Mouse (Mus musculus) ES-Bruce4 (cell line): ENCODE measurements at regions not wholly inside any gene's neighbourhood (a gene's known extent, or its start where the extent isn't known, plus 50 kb on each side); places are given as distances from the start of the nearest gene placed in this dataset.

Experiments
- H3K27ac ChIP-seq: 2 replicates; pipeline ENCODE4 v1.5.1; 2012; ENCODE audit warnings: low read length, inconsistent platforms; ENCODE audit not compliant: insufficient read depth
- H3K27me3 ChIP-seq: 2 replicates; pipeline ENCODE4 v1.6.1; 2012; ENCODE audit warnings: mild to moderate bottlenecking, low read length, inconsistent platforms; ENCODE audit not compliant: control insufficient read depth, poor library complexity, insufficient read depth, severe bottlenecking
- H3K36me3 ChIP-seq: 2 replicates; pipeline ENCODE4 v1.6.1; 2012; ENCODE audit warnings: inconsistent platforms, mild to moderate bottlenecking, low read length, moderate library complexity; ENCODE audit not compliant: control insufficient read depth, poor library complexity, insufficient read depth, severe bottlenecking
- H3K4me1 ChIP-seq: one replicate; pipeline ENCODE4 v1.8.1; 2011; ENCODE audit warnings: low read length; ENCODE audit not compliant: control insufficient read depth, insufficient read depth
- H3K4me3 ChIP-seq: 2 replicates; pipeline ENCODE4 v1.5.1; 2011; ENCODE audit warnings: low read depth, mild to moderate bottlenecking, low read length
- H3K9ac ChIP-seq: 2 replicates; pipeline ENCODE4 v1.6.1; 2012; ENCODE audit warnings: low read depth, mild to moderate bottlenecking, inconsistent platforms; ENCODE audit not compliant: poor library complexity, severe bottlenecking
- H3K9me3 ChIP-seq: replicated peaks from 2 replicates; pipeline ENCODE4 v1.6.1; 2012; ENCODE audit warnings: mild to moderate bottlenecking, low read length, inconsistent platforms; ENCODE audit not compliant: control insufficient read depth, poor library complexity, insufficient read depth, severe bottlenecking
- CTCF ChIP-seq: IDR thresholded peaks from one replicate; pipeline ENCODE4 v1.8.1; 2011; ENCODE audit warnings: low read depth, low read length
- EP300 ChIP-seq: IDR thresholded peaks from 2 replicates; pipeline ENCODE4 v1.6.1; 2011; ENCODE audit warnings: low read depth, low read length; ENCODE audit not compliant: insufficient read depth
- POLR2A ChIP-seq: IDR thresholded peaks from one replicate; pipeline ENCODE4 v1.8.1; 2011; ENCODE audit warnings: low read length; ENCODE audit not compliant: insufficient read depth

- no peaks in the 10 kb centered on the region; the same call in 1 of the 2 replicates for H3K9me3 ChIP-seq
- H3K36me3 ChIP-seq, result no peaks in the 10 kb centered on the region
- no peaks in the 10 kb centered on the region for H3K4me1 ChIP-seq
- no peak overlapping the region for H3K4me3 ChIP-seq
- no peaks in the 10 kb centered on the region for H3K27me3 ChIP-seq
- no peak overlapping the region for H3K9ac ChIP-seq
- TF ChIP-seq EP300 (no peak), CTCF (no peak)
- no peak overlapping the region for H3K27ac ChIP-seq
These were observed 393.7 kb upstream of the Adamts16 start for GRCm38 (mm10) chr13:71235338-71235737.

- no peak overlapping the region for H3K27ac ChIP-seq
- no peak overlapping the region for H3K9ac ChIP-seq
- no peaks in the 10 kb centered on the region for H3K27me3 ChIP-seq
- H3K9me3 ChIP-seq, result no peaks in the 10 kb centered on the region
- no peak for TF ChIP-seq EP300
- no peak for TF ChIP-seq CTCF
- no peak for TF ChIP-seq POLR2A
- H3K36me3 ChIP-seq, result no peaks in the 10 kb centered on the region
- no peak overlapping the region for H3K4me3 ChIP-seq
- H3K4me1 ChIP-seq, result no peaks in the 10 kb centered on the region
These were observed 389.6 kb upstream of the Adamts16 start for GRCm38 (mm10) chr13:71231182-71231581.

- H3K9ac ChIP-seq, result no peak overlapping the region
- no peaks in the 10 kb centered on the region for H3K36me3 ChIP-seq
- no peaks in the 10 kb centered on the region; the same call in 1 of the 2 replicates for H3K27me3 ChIP-seq
- no peaks in the 10 kb centered on the region for H3K9me3 ChIP-seq
- H3K4me3 ChIP-seq, result no peak overlapping the region
- H3K4me1 ChIP-seq, result no peaks in the 10 kb centered on the region
- no peak for TF ChIP-seq CTCF
- TF ChIP-seq POLR2A, result no peak
- TF ChIP-seq EP300, result no peak
- no peak overlapping the region for H3K27ac ChIP-seq
These were observed 373.2 kb upstream of the Adamts16 start for GRCm38 (mm10) chr13:71214776-71215175.

GRCm38 (mm10) chr13:71211363-71211762, 369.8 kb upstream of the Adamts16 start:
- Histone ChIP-seq H3K4me3 (no peak overlapping the region), H3K27ac (no peak overlapping the region), H3K27me3 (no peaks in the 10 kb centered on the region; the same call in 1 of the 2 replicates), H3K36me3 (no peaks in the 10 kb centered on the region), H3K9ac (no peak overlapping the region), H3K9me3 (no peaks in the 10 kb centered on the region), H3K4me1 (no peaks in the 10 kb centered on the region)
- no peak for TF ChIP-seq EP300
- TF ChIP-seq POLR2A, result no peak
- no peak for TF ChIP-seq CTCF

GRCm38 (mm10) chr13:71210658-71211251, 369.1 kb upstream of the Adamts16 start:
- TF ChIP-seq CTCF (no peak), POLR2A (no peak), EP300 (no peak)
- Histone ChIP-seq H3K4me1 (no peaks in the 10 kb centered on the region), H3K9ac (no peak overlapping the region), H3K27ac (no peak overlapping the region), H3K4me3 (no peak overlapping the region), H3K36me3 (no peaks in the 10 kb centered on the region), H3K27me3 (no peaks in the 10 kb centered on the region; the same call in 1 of the 2 replicates), H3K9me3 (no peaks in the 10 kb centered on the region)

- Histone ChIP-seq H3K27ac (no peak overlapping the region), H3K9me3 (no peaks in the 10 kb centered on the region), H3K9ac (no peak overlapping the region), H3K4me3 (no peak overlapping the region), H3K36me3 (no peaks in the 10 kb centered on the region), H3K27me3 (no peaks in the 10 kb centered on the region), H3K4me1 (no peaks in the 10 kb centered on the region)
- TF ChIP-seq EP300, result no peak
- TF ChIP-seq POLR2A, result no peak
- TF ChIP-seq CTCF, result no peak
These were observed 364.1 kb upstream of the Adamts16 start for GRCm38 (mm10) chr13:71205708-71206107.
